Mouse (Mus musculus) lung, embryonic 14.5 days (tissue): ENCODE measurements around the gene Gm21731. TPM values are rescaled to one million over a fixed set of nuclear protein-coding genes. Genes with fewer than 3 reads are reported as not detected.
"Not testable (repeated sequence)": the region's sequence is repeated elsewhere in the genome, so short reads cannot be mapped to it uniquely, and the experiment has no call there.

Experiments used
- ATAC-seq: fragments of 200-750 bp; cut with Nextera tagmentation; 2 replicates; pipeline ENCODE4 v1.8.0; 2017; ENCODE audit warnings: mild to moderate bottlenecking, moderate TSS enrichment, moderate library complexity; ENCODE audit not compliant: insufficient read depth
- DNase-seq: peaks from one replicate; pipeline ENCODE4 v3.0.0-alpha.2; 2015
- H3K27ac ChIP-seq: fragments of 300-500 bp; sonication (generic); 2 replicates; pipeline ENCODE4 v1.5.1; 2014; ENCODE audit warnings: low read depth, mild to moderate bottlenecking, moderate library complexity
- H3K27me3 ChIP-seq: fragments of 300-500 bp; sonication (generic); 2 replicates; pipeline ENCODE4 v1.6.1; 2014; ENCODE audit warnings: low read length, control low read depth; ENCODE audit not compliant: insufficient read depth
- H3K36me3 ChIP-seq: fragments of 300-500 bp; sonication (generic); 2 replicates; pipeline ENCODE4 v1.6.1; 2014; ENCODE audit warnings: control low read depth; ENCODE audit not compliant: insufficient read depth
- H3K4me1 ChIP-seq: fragments of 300-500 bp; sonication (generic); 2 replicates; pipeline ENCODE4 v1.6.1; 2014; ENCODE audit warnings: antibody characterized with exemption, control low read depth; ENCODE audit not compliant: insufficient read depth
- H3K4me2 ChIP-seq: fragments of 300-500 bp; sonication (generic); 2 replicates; pipeline ENCODE4 v1.6.1; 2014; ENCODE audit warnings: mild to moderate bottlenecking
- H3K4me3 ChIP-seq: fragments of 300-500 bp; sonication (generic); 2 replicates; pipeline ENCODE4 v1.5.1; 2014; ENCODE audit warnings: low read depth, low read length
- H3K9ac ChIP-seq: fragments of 300-500 bp; sonication (generic); 2 replicates; pipeline ENCODE4 v1.6.1; 2014
- H3K9me3 ChIP-seq: fragments of 300-500 bp; sonication (generic); 2 replicates; pipeline ENCODE4 v1.6.1; 2016; ENCODE audit warnings: low read depth, low read length, control low read depth
- CTCF ChIP-seq: IDR thresholded peaks from 2 replicates; pipeline ENCODE4 v1.5.1; 2016; ENCODE audit warnings: antibody characterized with exemption, low read depth
- WGBS: fragments of 180-500 bp; shearing (Covaris S2); extraction: QIAGEN DNeasy Blood & Tissue Kit; methylation state at CpG from one replicate; pipeline ENCODE4 v1.1.7; 2014; 5-methylcytosine and 5-hydroxymethylcytosine counted together
- polyA plus RNA-seq: library from polyadenylated mRNA; unstranded; fragments of >200 nt; fragmentation: Nextera tagmentation; extraction: Ambion mirVana; gene quantifications from 2 replicates; pipeline ENCODE4 v1.2.1, GENCODE M21; 2014

Gene Gm21731
- polyA plus RNA-seq, 1 experiment from 2014 or later: not detected

DNA sequence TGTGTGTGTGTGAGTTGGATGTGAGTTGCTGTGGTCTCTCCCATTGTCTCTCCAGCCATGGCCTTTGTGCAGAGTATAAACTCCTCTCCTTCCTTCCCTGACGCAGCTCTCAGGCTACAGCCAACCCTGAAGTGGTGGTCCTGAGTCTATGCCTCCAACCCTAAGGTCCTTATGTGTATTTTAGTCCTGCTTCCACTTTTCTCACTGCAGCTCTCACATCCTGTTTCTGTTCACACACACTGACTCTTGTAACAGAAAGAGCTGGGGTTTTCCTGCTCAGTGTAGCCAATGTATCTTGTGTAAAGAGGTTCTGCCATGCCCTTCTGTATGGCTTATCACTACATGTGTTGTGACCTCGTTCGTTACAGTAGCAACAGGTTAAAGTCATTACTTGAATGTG lies 20.8 kb downstream of the Gm21731 start:
- WGBS: 64% methylated on average over 3 of the region's 3 CpGs
- not testable (repeated sequence) for H3K27ac ChIP-seq, ATAC-seq, H3K4me1 ChIP-seq, H3K27me3 ChIP-seq, H3K4me3 ChIP-seq, H3K9ac ChIP-seq, H3K4me2 ChIP-seq, H3K36me3 ChIP-seq, DNase-seq, H3K9me3 ChIP-seq

GRCm38 (mm10) chr13:120262870-120263269 lies 24.0 kb downstream of the Gm21731 start, which contains the start of gene AF067061:
Gene AF067061, plus strand, starts transcription at chr13:120263114.
- not testable (repeated sequence) for H3K9ac ChIP-seq, ATAC-seq, H3K4me2 ChIP-seq, H3K27ac ChIP-seq, H3K4me1 ChIP-seq, H3K9me3 ChIP-seq, H3K27me3 ChIP-seq, H3K4me3 ChIP-seq, DNase-seq, H3K36me3 ChIP-seq
- WGBS: 81% methylated on average over 2 of the region's 2 CpGs

DNA sequence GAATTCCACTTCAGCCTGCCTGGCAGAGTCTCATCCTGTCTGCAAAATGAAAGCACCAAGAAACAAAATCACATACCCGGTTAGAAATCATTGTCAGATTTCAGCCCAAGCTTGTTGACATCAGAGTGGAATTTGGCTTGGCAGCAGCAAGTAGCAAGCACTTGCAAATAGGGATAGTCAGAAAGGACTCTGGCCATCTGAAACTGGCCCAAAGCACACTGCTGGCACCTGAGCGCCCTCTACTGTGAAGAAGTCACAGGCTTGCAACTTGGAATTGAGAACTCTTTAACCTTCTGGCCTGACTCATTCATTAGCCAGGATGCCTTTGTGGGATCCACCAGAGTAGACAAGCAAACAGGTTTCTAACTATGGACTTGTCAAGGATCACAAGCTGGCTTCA lies 38.9 kb downstream of the Gm21731 start:
- not testable (repeated sequence) for H3K9ac ChIP-seq, H3K36me3 ChIP-seq, H3K4me1 ChIP-seq, H3K27me3 ChIP-seq, ATAC-seq, H3K4me2 ChIP-seq, H3K4me3 ChIP-seq, H3K9me3 ChIP-seq, DNase-seq, H3K27ac ChIP-seq
- 24% methylated on average over 2 of the region's 2 CpGs for WGBS

DNA sequence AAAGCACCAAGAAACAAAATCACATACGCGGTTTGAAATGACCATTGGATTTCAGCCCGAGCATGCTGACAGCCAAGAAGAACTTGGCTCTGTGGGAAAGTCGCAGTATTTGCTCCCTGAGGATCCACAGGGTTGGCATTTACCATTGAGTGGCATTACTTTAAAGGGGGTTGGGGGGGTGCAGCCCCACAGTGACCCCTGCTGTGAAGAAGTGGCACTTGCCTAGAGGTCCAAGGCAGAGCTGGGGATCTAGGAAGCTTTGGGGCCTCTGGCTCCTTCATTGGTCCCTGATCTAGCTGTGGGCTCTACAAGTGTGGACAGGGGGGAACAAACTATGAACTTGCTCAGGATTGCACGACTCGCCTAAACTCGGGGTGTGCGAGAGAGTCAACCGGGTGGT lies 39.9 kb downstream of the Gm21731 start:
- no peak for DNase-seq
- no peak for ATAC-seq
- no peaks in the 10 kb centered on the region for H3K9me3 ChIP-seq
- WGBS: 86% methylated on average over 9 of the region's 9 CpGs
- H3K27me3 ChIP-seq: no peaks in the 10 kb centered on the region
- H3K4me3 ChIP-seq: no peak overlapping the region
- no peaks in the 10 kb centered on the region for H3K4me1 ChIP-seq
- H3K36me3 ChIP-seq: no peaks in the 10 kb centered on the region
- H3K9ac ChIP-seq: no peak overlapping the region
- H3K4me2 ChIP-seq: no peak overlapping the region
- TF ChIP-seq CTCF: no peak
- no peak overlapping the region for H3K27ac ChIP-seq

Other genes starting within 250 kb of the Gm21731 start
- not detected in 2 replicates for gene Gm36079, start 212.1 kb upstream of the Gm21731 start, polyA plus RNA-seq
- not detected in 2 replicates for gene Gm21188, start 186.9 kb upstream of the Gm21731 start, polyA plus RNA-seq
- gene Gm20767, start 98.9 kb upstream of the Gm21731 start, polyA plus RNA-seq: not detected in 2 replicates
- not detected in 2 replicates for gene Gm21818, start 66.7 kb upstream of the Gm21731 start, polyA plus RNA-seq
- gene Gm21762, start 23.2 kb upstream of the Gm21731 start, polyA plus RNA-seq: not detected in 2 replicates
- gene AF067061, start 24.0 kb downstream of the Gm21731 start, polyA plus RNA-seq: not detected in 2 replicates
- 0.11 and 0.15 TPM in 2 replicates for gene BC147527, start 61.3 kb downstream of the Gm21731 start, polyA plus RNA-seq
- gene Tcstv3, start 77.8 kb downstream of the Gm21731 start, polyA plus RNA-seq: not detected in 2 replicates